Mouse (Mus musculus): ENCODE data around the gene Xrcc4.

Xrcc4 gene

DNA sequence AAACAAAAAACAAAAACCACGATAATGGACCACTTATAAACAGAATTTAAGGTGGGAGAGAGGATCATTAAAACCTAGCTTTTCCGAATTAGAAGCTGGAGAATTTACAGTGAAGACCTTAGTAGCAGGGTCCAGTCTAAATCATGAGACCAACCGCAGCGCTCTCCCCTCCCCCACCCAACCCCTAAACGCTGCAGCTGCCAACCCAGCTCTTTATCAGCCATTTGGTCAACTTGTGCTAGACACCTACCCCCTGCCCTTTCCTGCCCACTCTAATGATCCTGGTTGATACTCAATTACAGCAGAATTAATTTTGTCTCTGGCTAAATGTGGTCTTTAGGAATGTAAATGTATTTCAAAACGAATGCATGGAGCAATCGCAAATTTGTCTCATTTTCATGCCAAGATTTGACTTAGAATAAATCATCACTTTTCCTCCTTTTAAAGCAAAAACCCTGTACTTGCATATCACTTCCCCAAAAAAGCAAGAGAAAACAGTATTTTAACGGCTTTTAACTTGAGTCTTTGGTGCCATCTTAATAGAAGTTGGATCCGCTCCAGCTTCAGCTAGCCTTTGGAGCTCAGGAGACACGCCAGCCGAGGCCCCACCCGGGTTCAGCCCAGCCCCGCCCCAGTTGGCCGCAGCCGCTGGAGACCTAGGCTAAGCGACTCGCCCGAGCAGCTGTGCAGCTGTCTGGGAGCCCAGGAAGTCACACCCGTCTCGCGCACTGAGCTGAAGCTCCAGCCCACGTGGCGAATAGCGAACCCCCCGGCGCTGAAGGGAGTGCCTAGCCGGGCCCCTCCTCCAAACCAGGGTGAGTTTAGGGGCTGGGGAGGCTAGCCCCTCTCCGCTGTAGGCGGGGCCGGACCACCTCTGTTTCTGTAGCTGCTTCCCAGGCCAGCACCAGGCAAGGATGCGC lies 350.4 kb downstream of the Xrcc4 start:
- DNase-seq (ENCODE audit: low spot score) = peak; percentile 72

DNA sequence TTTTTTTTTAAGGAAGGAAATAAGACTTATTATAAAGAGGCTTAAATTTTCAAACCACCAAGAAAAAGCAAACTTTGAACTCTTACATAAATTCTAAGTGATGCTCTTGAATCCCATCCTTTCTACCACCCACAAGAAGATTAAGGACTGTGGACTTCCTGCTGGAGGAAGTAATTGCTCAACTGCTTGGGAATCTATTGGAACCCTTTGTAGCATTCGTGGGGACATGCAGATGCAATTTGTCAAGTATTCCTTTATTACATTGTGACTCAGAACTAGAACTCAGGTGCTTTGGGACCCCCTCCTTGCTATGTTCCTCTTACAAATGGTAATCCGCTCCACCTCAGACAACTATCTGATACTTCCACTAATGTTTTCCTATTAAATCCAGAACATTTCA lies 351.1 kb downstream of the Xrcc4 start:
- DNase-seq (ENCODE audit: low spot score) = no peak

DNA sequence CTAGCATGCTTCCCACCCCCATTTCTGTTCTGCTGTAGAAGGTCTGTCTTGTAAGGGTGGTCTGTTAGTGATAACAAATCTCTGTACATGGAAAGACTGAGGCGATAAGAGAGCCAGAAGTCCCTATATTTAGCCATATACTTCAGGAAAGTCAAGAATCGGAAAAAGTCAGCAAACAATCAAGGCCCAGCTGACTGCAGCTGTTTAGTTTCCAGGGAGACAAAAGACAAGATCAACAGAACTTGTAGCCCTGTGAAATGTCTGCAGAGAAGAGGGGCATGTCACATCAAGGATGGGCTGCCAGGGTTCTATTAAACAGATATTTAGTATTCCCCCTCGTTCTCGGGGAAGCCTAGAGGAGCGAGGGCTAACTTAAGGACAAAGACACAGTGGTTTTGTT lies 354.3 kb downstream of the Xrcc4 start:
- no peak for DNase-seq (ENCODE audit: low spot score)

DNA sequence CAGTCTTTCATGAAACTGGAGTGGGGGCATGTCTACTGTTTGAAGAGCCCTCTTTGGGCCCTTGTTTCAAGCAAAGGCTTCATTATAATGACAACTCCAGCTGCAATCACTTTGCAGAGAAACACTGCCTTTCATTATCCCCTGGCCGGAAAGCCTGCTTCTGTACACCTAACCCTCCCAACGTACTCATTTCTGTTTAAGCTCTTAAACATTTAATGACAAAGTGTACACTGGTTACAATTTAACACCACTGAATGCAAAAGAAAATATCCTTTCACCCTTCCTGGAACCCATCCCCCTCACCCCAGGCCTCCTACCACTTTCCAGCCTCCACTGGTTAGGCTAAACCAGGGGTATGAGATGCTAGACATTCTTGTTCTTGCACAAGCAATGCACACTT lies 362.9 kb downstream of the Xrcc4 start:
- DNase-seq (ENCODE audit: low spot score) = no peak

Measured in urinary bladder, postnatal 25 days (tissue).